Mouse (Mus musculus): ENCODE measurements around the gene Gm13697.

Gene Gm13697

DNA sequence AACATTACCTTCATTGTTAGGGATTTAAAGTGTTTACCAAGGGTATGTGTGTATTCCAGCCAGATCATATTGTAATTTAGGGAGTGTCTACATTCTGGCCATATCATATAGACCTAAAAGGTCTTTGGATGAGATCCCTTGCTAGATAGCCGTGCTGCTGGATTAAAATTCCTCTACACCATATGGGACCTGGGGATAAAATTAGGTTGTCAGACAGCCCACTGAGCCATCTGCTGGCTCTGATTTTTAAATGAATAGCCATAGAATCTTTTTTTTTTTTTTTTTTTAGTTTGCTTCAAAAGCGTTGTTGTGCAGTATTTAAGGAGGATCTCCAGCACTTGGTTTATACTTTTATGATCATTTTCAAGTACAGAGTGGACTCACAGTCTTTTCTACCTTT lies 48.0 kb downstream of the Gm13697 start:
- no peak for DNase-seq (ENCODE audit: low read depth in 1 of 2, low spot score in 2 of 2)

DNA sequence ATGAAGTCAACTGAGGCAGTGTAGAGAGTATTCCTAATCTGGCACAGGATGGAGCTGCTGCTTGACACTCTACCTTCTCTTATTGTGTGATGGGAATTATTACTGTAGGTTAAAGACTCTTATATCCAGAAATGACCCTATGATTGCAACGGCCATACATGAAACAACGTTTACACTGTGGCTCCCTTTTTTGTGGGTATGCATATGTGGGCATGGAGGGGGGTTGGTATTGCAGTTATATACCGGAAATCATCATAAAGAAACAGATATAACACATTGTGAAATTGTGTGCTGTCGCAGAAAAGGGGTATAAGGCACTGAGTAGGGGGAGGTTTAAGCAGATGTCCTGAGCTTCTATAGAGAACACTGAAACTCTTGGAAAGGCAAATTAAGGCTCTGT lies 51.5 kb downstream of the Gm13697 start:
- DNase-seq (ENCODE audit: low read depth in 1 of 2, low spot score in 2 of 2): no peak
